Mouse (Mus musculus): ENCODE measurements at regions not wholly inside any gene's neighbourhood (a gene's known extent, or its start where the extent isn't known, plus 50 kb on each side); places are given as distances from the start of the nearest gene placed in this dataset.

DNA sequence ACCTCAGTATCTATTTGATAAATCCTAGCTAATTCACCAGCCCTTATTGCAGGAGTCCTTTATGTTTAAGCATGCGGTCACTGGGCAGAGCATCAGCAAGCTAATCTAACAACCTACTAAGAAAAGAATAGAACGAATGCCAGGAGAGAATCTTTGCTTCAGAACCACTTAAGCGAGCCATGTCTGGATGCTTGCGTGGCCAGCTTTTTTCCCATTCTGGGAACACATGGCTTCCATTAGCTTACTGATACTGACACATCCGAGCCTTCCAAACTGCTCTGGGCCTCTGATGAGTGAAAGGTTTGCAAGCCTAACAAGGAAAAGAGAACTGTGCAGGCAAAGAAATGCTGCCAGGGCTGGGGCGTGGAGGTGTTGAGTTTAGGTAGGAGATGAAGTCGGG lies 114.7 kb upstream of the Sox9 start:
- Histone ChIP-seq H3K27me3 (ENCODE audit: control insufficient read depth, insufficient read depth, insufficient read length) (no peaks in the 10 kb centered on the region), H3K79me2 (ENCODE audit: control insufficient read depth, insufficient read depth) (no peaks in the 10 kb centered on the region), H3K4me2 (ENCODE audit: low read depth) (no peak overlapping the region), H3ac (ENCODE audit: control insufficient read depth, insufficient read length) (no peak overlapping the region), H3K36me3 (ENCODE audit: control insufficient read depth, insufficient read depth) (no peaks in the 10 kb centered on the region), H3K4me3 (no peak overlapping the region)
- no peak for TF ChIP-seq MYOD1 (IDR thresholded peaks at IDR 0.05; ENCODE audit: control insufficient read depth in 1 of 3, insufficient read length in 2 of 3, low read depth in 2 of 3)
- no peak for TF ChIP-seq REST (IDR thresholded peaks at IDR 0.05; ENCODE audit: insufficient read depth, insufficient read length)
- no peak for TF ChIP-seq E2F4 (IDR thresholded peaks at IDR 0.05; ENCODE audit: insufficient read depth)
- no peak for TF ChIP-seq TCF3 (IDR thresholded peaks at IDR 0.05; ENCODE audit: insufficient read length, low read depth)
- TF ChIP-seq POLR2AphosphoS2 (IDR thresholded peaks at IDR 0.05; ENCODE audit: insufficient read length, low read depth): no peak
- TF ChIP-seq SRF (IDR thresholded peaks at IDR 0.05; ENCODE audit: control insufficient read depth, insufficient read length, low read depth): no peak
- no peak for TF ChIP-seq MAX (IDR thresholded peaks at IDR 0.05; ENCODE audit: low read depth)
- TF ChIP-seq POLR2A (IDR thresholded peaks at IDR 0.05; ENCODE audit: insufficient read length, low read depth): no peak
- TF ChIP-seq USF1 (IDR thresholded peaks at IDR 0.05; ENCODE audit: low read depth): no peak
- no peak for TF ChIP-seq TCF12 (IDR thresholded peaks at IDR 0.05; ENCODE audit: insufficient read depth, poor library complexity, severe bottlenecking)
- TF ChIP-seq CEBPB (IDR thresholded peaks at IDR 0.05; ENCODE audit: insufficient read depth, poor library complexity, severe bottlenecking): no peak
- no peak for TF ChIP-seq MYOG (IDR thresholded peaks at IDR 0.05; ENCODE audit: control insufficient read depth in 1 of 3, insufficient read depth in 1 of 3, insufficient read length in 2 of 3, low read depth in 2 of 3)

- Histone ChIP-seq H3K4me2 (ENCODE audit: low read depth) (no peak overlapping the region), H3K36me3 (ENCODE audit: control insufficient read depth, insufficient read depth) (no peaks in the 10 kb centered on the region), H3K4me3 (no peak overlapping the region), H3K27me3 (ENCODE audit: control insufficient read depth, insufficient read depth, insufficient read length) (no peaks in the 10 kb centered on the region), H3ac (ENCODE audit: control insufficient read depth, insufficient read length) (no peak overlapping the region), H3K79me2 (ENCODE audit: control insufficient read depth, insufficient read depth) (no peaks in the 10 kb centered on the region)
- no peak for TF ChIP-seq MAX (IDR thresholded peaks at IDR 0.05; ENCODE audit: low read depth)
- no peak for TF ChIP-seq E2F4 (IDR thresholded peaks at IDR 0.05; ENCODE audit: insufficient read depth)
Observed at GRCm38 (mm10) chr11:112672086-112672485, 109.9 kb upstream of the Sox9 start.

DNA sequence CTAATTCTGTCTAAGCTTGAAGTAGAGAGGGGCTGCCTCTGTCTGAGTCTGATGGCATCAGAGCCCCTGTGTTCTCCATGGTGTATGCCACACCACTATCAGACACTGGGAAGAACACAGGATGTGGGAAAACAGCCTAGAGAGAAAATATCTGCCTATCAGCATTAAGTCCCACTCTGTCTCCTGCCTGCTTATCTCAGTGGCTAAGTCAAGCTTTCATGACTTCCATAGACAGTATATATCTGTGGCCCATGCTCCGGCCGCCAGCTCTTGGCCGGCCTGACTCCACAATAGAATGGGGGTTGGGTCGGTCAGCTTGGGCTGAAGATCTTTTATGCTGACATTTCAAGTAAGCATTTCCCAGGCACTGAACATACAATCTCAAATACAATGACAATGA lies 92.0 kb upstream of the Sox9 start:
- H3K36me3 ChIP-seq (ENCODE audit: control insufficient read depth, insufficient read depth): no peaks in the 10 kb centered on the region
- H3K4me2 ChIP-seq (ENCODE audit: low read depth): no peak overlapping the region
- no peak for TF ChIP-seq SRF (IDR thresholded peaks at IDR 0.05; ENCODE audit: control insufficient read depth, insufficient read length, low read depth)
- H3ac ChIP-seq (ENCODE audit: control insufficient read depth, insufficient read length): no peak overlapping the region
- no peak overlapping the region for H3K4me3 ChIP-seq
- H3K27me3 ChIP-seq (ENCODE audit: control insufficient read depth, insufficient read depth, insufficient read length): no peaks in the 10 kb centered on the region
- no peaks in the 10 kb centered on the region for H3K79me2 ChIP-seq (ENCODE audit: control insufficient read depth, insufficient read depth)

DNA sequence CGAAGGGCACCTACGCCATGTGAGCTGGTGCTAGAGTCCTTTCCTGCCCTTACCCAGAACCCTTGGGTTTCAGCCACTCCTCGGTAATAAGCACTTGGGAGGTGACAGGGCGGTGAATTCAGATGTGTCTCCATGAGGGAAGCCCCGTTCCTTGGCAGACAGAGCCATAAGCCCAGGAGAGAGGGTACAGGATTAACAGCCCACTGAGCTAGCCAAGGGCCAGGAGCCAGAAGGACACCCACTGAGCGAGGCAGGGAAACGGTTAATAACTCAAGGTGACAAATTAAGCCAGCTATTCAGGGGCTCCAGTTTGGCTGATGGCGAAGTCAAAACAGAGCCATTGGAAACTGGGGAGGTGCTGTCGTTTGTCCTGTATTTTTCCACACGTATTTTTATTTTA lies 75.9 kb upstream of the Sox9 start:
- no peaks in the 10 kb centered on the region for H3K36me3 ChIP-seq (ENCODE audit: control insufficient read depth, insufficient read depth)
- H3K27me3 ChIP-seq (ENCODE audit: control insufficient read depth, insufficient read depth, insufficient read length): no peaks in the 10 kb centered on the region
- H3K4me2 ChIP-seq (ENCODE audit: low read depth): no peak overlapping the region
- no peak overlapping the region for H3K4me3 ChIP-seq
- no peaks in the 10 kb centered on the region for H3K79me2 ChIP-seq (ENCODE audit: control insufficient read depth, insufficient read depth)
- TF ChIP-seq MYOD1 (IDR thresholded peaks at IDR 0.05; ENCODE audit: control insufficient read depth in 1 of 3, insufficient read length in 2 of 3, low read depth in 2 of 3): no peak
- TF ChIP-seq POLR2A (IDR thresholded peaks at IDR 0.05; ENCODE audit: insufficient read length, low read depth): no peak
- no peak for TF ChIP-seq CEBPB (IDR thresholded peaks at IDR 0.05; ENCODE audit: insufficient read depth, poor library complexity, severe bottlenecking)
- TF ChIP-seq E2F4 (IDR thresholded peaks at IDR 0.05; ENCODE audit: insufficient read depth): no peak
- no peak overlapping the region for H3ac ChIP-seq (ENCODE audit: control insufficient read depth, insufficient read length)

DNA sequence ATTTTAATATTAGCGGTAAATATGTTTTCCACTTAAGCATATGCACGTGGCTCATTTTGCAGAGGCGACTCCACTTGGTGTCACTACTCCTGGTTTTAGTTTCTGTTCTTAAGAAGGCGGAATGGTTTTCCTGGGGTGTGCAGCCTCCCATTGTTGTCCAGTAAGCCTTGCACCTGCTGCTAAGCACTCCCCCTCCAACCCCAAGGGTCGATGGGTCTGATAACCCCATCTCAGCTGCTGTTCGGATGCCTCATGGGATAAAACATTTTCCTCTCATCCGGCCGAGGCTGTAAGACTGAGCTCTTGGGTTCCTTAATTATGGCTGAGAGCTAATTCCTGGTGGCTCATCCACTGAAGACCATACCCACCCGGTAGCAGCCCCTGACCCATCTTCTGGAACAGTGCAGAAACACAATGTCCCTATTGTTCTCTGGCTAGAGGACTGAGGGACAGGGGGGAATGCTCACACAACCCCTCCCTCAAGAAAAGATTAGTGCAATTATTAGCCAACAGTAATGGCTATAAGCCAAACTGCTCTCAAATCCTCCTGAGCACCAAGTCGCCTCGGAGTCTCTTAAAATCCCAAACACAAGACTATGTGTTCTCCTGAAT lies 73.8 kb upstream of the Sox9 start:
- no peaks in the 10 kb centered on the region for H3K27me3 ChIP-seq (ENCODE audit: control insufficient read depth, insufficient read depth, insufficient read length)
- no peaks in the 10 kb centered on the region for H3K79me2 ChIP-seq (ENCODE audit: control insufficient read depth, insufficient read depth)
- TF ChIP-seq E2F4 (IDR thresholded peaks at IDR 0.05; ENCODE audit: insufficient read depth): no peak
- no peak for TF ChIP-seq REST (IDR thresholded peaks at IDR 0.05; ENCODE audit: insufficient read depth, insufficient read length)
- TF ChIP-seq MYOD1 (IDR thresholded peaks at IDR 0.05; ENCODE audit: control insufficient read depth in 1 of 3, insufficient read length in 2 of 3, low read depth in 2 of 3): peak in 1 of 3 experiments; percentile 14
- TF ChIP-seq MYOG (IDR thresholded peaks at IDR 0.05; ENCODE audit: control insufficient read depth in 1 of 3, insufficient read depth in 1 of 3, insufficient read length in 2 of 3, low read depth in 2 of 3): no peak
- TF ChIP-seq MAX (IDR thresholded peaks at IDR 0.05; ENCODE audit: low read depth): no peak
- TF ChIP-seq POLR2A (IDR thresholded peaks at IDR 0.05; ENCODE audit: insufficient read length, low read depth): no peak
- TF ChIP-seq USF1 (IDR thresholded peaks at IDR 0.05; ENCODE audit: low read depth): no peak
- no peaks in the 10 kb centered on the region for H3K36me3 ChIP-seq (ENCODE audit: control insufficient read depth, insufficient read depth)
- no peak overlapping the region for H3K4me3 ChIP-seq
- H3ac ChIP-seq (ENCODE audit: control insufficient read depth, insufficient read length): no peak overlapping the region
- H3K4me2 ChIP-seq (ENCODE audit: low read depth): no peak overlapping the region

- no peak overlapping the region for H3K4me3 ChIP-seq
- no peaks in the 10 kb centered on the region for H3K36me3 ChIP-seq (ENCODE audit: control insufficient read depth, insufficient read depth)
- no peak for TF ChIP-seq REST (IDR thresholded peaks at IDR 0.05; ENCODE audit: insufficient read depth, insufficient read length)
- TF ChIP-seq TCF12 (IDR thresholded peaks at IDR 0.05; ENCODE audit: insufficient read depth, poor library complexity, severe bottlenecking): no peak
- no peak for TF ChIP-seq POLR2A (IDR thresholded peaks at IDR 0.05; ENCODE audit: insufficient read length, low read depth)
- TF ChIP-seq SRF (IDR thresholded peaks at IDR 0.05; ENCODE audit: control insufficient read depth, insufficient read length, low read depth): no peak
- no peak for TF ChIP-seq TCF3 (IDR thresholded peaks at IDR 0.05; ENCODE audit: insufficient read length, low read depth)
- no peak overlapping the region for H3ac ChIP-seq (ENCODE audit: control insufficient read depth, insufficient read length)
- H3K79me2 ChIP-seq (ENCODE audit: control insufficient read depth, insufficient read depth): no peaks in the 10 kb centered on the region
- no peak overlapping the region for H3K4me2 ChIP-seq (ENCODE audit: low read depth)
- H3K27me3 ChIP-seq (ENCODE audit: control insufficient read depth, insufficient read depth, insufficient read length): no peaks in the 10 kb centered on the region
Observed at GRCm38 (mm10) chr11:112711656-112712055, 70.4 kb upstream of the Sox9 start.
